ENCODE assay signal across 8 mouse cellular contexts in genomic region chr4:149737383-149738324, GRCm38 (mm10). TPM values are rescaled to one million over a fixed set of nuclear protein-coding genes. Genes with fewer than 3 reads are reported as not detected.
A peak's percentile ranks its signal among the peaks of the same experiment; 100 is the strongest.
DNase-seq lines count a peak whose midpoint lies in the region; ATAC-seq lines count a peak whose summit lies in the region.

Gene Tmem201 (minus strand): TSS chr4:149738044.

- peaks cover 28% of the 10 kb centered on the region for H3K4me1 ChIP-seq in forebrain, embryonic 11.5 days (replicated peaks; ENCODE audit: control insufficient read depth, insufficient read depth, low read length)
- peaks cover 45% of the 10 kb centered on the region for H3K4me1 ChIP-seq in heart, embryonic 16.5 days (ENCODE audit: control insufficient read depth, insufficient read depth, low read length)
- peaks cover 49% of the 10 kb centered on the region for H3K4me1 ChIP-seq in liver, embryonic 15.5 days (replicated peaks)
- H3K4me1 ChIP-seq in neural tube, embryonic 12.5 days, result peaks cover 51% of the 10 kb centered on the region

- peak within 1 kb of the TSS; percentile 87 for H3K4me3 ChIP-seq in forebrain, embryonic 11.5 days (ENCODE audit: low read depth, low read length)
- H3K4me3 ChIP-seq in heart, embryonic 16.5 days (ENCODE audit: low read length), result peak within 1 kb of the TSS; percentile 88
- peak within 1 kb of the TSS; percentile 69 for H3K4me3 ChIP-seq in liver, embryonic 15.5 days (replicated peaks)
- peak within 1 kb of the TSS; percentile 89 for H3K4me3 ChIP-seq in neural tube, embryonic 12.5 days

- peak; percentile 92 for ATAC-seq in forebrain, embryonic 11.5 days (replicated peaks; ENCODE audit: low FRiP score)
- peak; percentile 86 for ATAC-seq in heart, embryonic 16.5 days (replicated peaks; ENCODE audit: extremely low read depth, insufficient read depth, low FRiP score)
- peak; percentile 92 for ATAC-seq in liver, embryonic 15.5 days (ENCODE audit: insufficient read depth)
- peak; percentile 89 for ATAC-seq in neural tube, embryonic 12.5 days (ENCODE audit: low FRiP score, low read depth)

- peak; percentile 90 to 95 for DNase-seq in CD8-positive naive resting alpha-beta T cell, adult 2 months (ENCODE audit: low read depth in 2 of 2, low spot score in 2 of 2)
- DNase-seq in c-Kit-positive CD71-negative TER-119-negative erythroid progenitor cells, embryonic 14.5 days (ENCODE audit: low read depth), result peak; percentile 88
- DNase-seq in forebrain, embryonic 11.5 days (ENCODE audit: low spot score), result peak; percentile 98
- peak; percentile 95 to 99 for DNase-seq in kidney, postnatal 36 days
- peak; percentile 88 for DNase-seq in telencephalon, adult 2 months (ENCODE audit: low read depth, low spot score)

- peak within 1 kb of the TSS; percentile 92 for H3K9ac ChIP-seq in forebrain, embryonic 11.5 days (ENCODE audit: low read length)
- H3K9ac ChIP-seq in heart, embryonic 16.5 days (ENCODE audit: low read length), result peak within 1 kb of the TSS; percentile 93
- peak within 1 kb of the TSS; percentile 62 for H3K9ac ChIP-seq in liver, embryonic 15.5 days
- H3K9ac ChIP-seq in neural tube, embryonic 12.5 days, result peak within 1 kb of the TSS; percentile 93

- peak within 1 kb of the TSS; percentile 98 for H3K4me2 ChIP-seq in forebrain, embryonic 11.5 days (ENCODE audit: low read depth, low read length, severe bottlenecking)
- peak within 1 kb of the TSS; percentile 95 for H3K4me2 ChIP-seq in heart, embryonic 16.5 days (ENCODE audit: low read depth, low read length)
- peak within 1 kb of the TSS; percentile 97 for H3K4me2 ChIP-seq in liver, embryonic 15.5 days
- H3K4me2 ChIP-seq in neural tube, embryonic 12.5 days (replicated peaks), result peak within 1 kb of the TSS; percentile 94

- no peaks in the 10 kb centered on the region for H3K9me3 ChIP-seq in forebrain, embryonic 11.5 days (ENCODE audit: control insufficient read depth, low read length)
- H3K9me3 ChIP-seq in heart, embryonic 16.5 days (replicated peaks; ENCODE audit: control insufficient read depth, low read length), result no peaks in the 10 kb centered on the region
- no peaks in the 10 kb centered on the region for H3K9me3 ChIP-seq in liver, embryonic 15.5 days (replicated peaks)
- H3K9me3 ChIP-seq in neural tube, embryonic 12.5 days, result no peaks in the 10 kb centered on the region

- WGBS in forebrain, embryonic 11.5 days, result under 1% methylated on average over 91 of the region's 97 CpGs
- WGBS in heart, embryonic 16.5 days, result under 1% methylated on average over 97 of the region's 97 CpGs
- WGBS in liver, embryonic 15.5 days (ENCODE audit: insufficient replicate concordance), result under 1% methylated on average over 93 of the region's 97 CpGs
- under 1% methylated on average over 97 of the region's 97 CpGs for WGBS in neural tube, embryonic 12.5 days

- peak within 1 kb of the TSS; percentile 50; the same call in 1 of the 2 replicates for H3K27ac ChIP-seq in forebrain, embryonic 11.5 days (ENCODE audit: low read depth, low read length)
- peak within 1 kb of the TSS; percentile 86 for H3K27ac ChIP-seq in heart, embryonic 16.5 days (ENCODE audit: low read length)
- peak within 1 kb of the TSS; percentile 69 for H3K27ac ChIP-seq in liver, embryonic 15.5 days (replicated peaks)
- peak within 1 kb of the TSS; percentile 29 for H3K27ac ChIP-seq in neural tube, embryonic 12.5 days

- H3K36me3 ChIP-seq in forebrain, embryonic 11.5 days (ENCODE audit: control insufficient read depth, insufficient read depth, low read length), result no peaks in the 10 kb centered on the region
- H3K36me3 ChIP-seq in heart, embryonic 16.5 days (ENCODE audit: control insufficient read depth, insufficient read depth), result no peaks in the 10 kb centered on the region
- peaks cover under 1% of the 10 kb centered on the region; the same call in 1 of the 2 replicates for H3K36me3 ChIP-seq in liver, embryonic 15.5 days (replicated peaks)
- H3K36me3 ChIP-seq in neural tube, embryonic 12.5 days, result peaks cover 10% of the 10 kb centered on the region

- H3K27me3 ChIP-seq in forebrain, embryonic 11.5 days (ENCODE audit: control insufficient read depth, insufficient read depth, low read length), result no peaks in the 10 kb centered on the region
- H3K27me3 ChIP-seq in heart, embryonic 16.5 days (ENCODE audit: control insufficient read depth, insufficient read depth, low read length), result no peaks in the 10 kb centered on the region
- H3K27me3 ChIP-seq in liver, embryonic 15.5 days, result no peaks in the 10 kb centered on the region
- H3K27me3 ChIP-seq in neural tube, embryonic 12.5 days (replicated peaks), result no peaks in the 10 kb centered on the region

RNA-seq across cellular contexts. Expression of gene Tmem201, which starts in this region (rescaled TPM):
- 25.1 and 26.3 TPM in 2 replicates for polyA plus RNA-seq in forebrain, embryonic 11.5 days (2014; fragmentation: Nextera tagmentation; extraction: Ambion mirVana)
- 46.4 and 52.3 TPM in 2 replicates for polyA plus RNA-seq in heart, embryonic 16.5 days (2015; fragmentation: Nextera tagmentation; extraction: Ambion mirVana)
- polyA plus RNA-seq in liver, embryonic 15.5 days (2015; fragmentation: Nextera tagmentation; extraction: Ambion mirVana), result 6.6 and 6.8 TPM in 2 replicates
- 41.4 and 42.3 TPM in 2 replicates for polyA plus RNA-seq in neural tube, embryonic 12.5 days (2016; fragmentation: Nextera tagmentation; extraction: Ambion mirVana)

Comparison
In these comparisons a context has a peak if more than half of its experiments do, and no peak if none do; other contexts are left out.
1. Peak in every context shown above with its lines: DNase-seq, ATAC-seq, H3K4me3 ChIP-seq and H3K27ac ChIP-seq.
2. H3K27ac ChIP-seq: peak in every context shown above with its lines; median percentile 86 in heart, embryonic 16.5 days; 69 in liver, embryonic 15.5 days; 50 in forebrain, embryonic 11.5 days; 29 in neural tube, embryonic 12.5 days.